Mouse (Mus musculus) layer of hippocampus, adult 9-11 months (tissue): ENCODE results near the gene Adcy4.

Experiments
- DNase-seq: peaks from one replicate; pipeline ENCODE4 v3.0.0; 2022

Adcy4 gene

GRCm38 (mm10) chr14:55747051-55747847, 36.6 kb downstream of the Adcy4 start:
- no peak for DNase-seq

- DNase-seq, result no peak
Observed at GRCm38 (mm10) chr14:55745861-55746237, 38.0 kb downstream of the Adcy4 start.

GRCm38 (mm10) chr14:55745180-55745860, 38.6 kb downstream of the Adcy4 start, which contains the start of the genes Dhrs1 and Nop9:
Gene Dhrs1 (minus strand): TSS chr14:55745690.
Gene Nop9 (plus strand): TSS chr14:55745693.
- peak; percentile 85 for DNase-seq

GRCm38 (mm10) chr14:55743711-55744110, 40.2 kb downstream of the Adcy4 start:
- peak; percentile 79 for DNase-seq

GRCm38 (mm10) chr14:55737086-55737687, 46.7 kb downstream of the Adcy4 start:
- no peak for DNase-seq

- no peak for DNase-seq
Observed at GRCm38 (mm10) chr14:55735758-55736157, 48.1 kb downstream of the Adcy4 start.

GRCm38 (mm10) chr14:55735334-55735733, 48.6 kb downstream of the Adcy4 start:
- DNase-seq, result no peak

- no peak for DNase-seq
Observed at GRCm38 (mm10) chr14:55734869-55735268, 49.0 kb downstream of the Adcy4 start.

GRCm38 (mm10) chr14:55733889-55734288, 50.0 kb downstream of the Adcy4 start:
- DNase-seq, result no peak

GRCm38 (mm10) chr14:55730531-55731032, 53.3 kb downstream of the Adcy4 start:
- DNase-seq, result peak; percentile 55

GRCm38 (mm10) chr14:55730116-55730515, 53.8 kb downstream of the Adcy4 start:
- DNase-seq, result no peak

GRCm38 (mm10) chr14:55727889-55728685, 55.8 kb downstream of the Adcy4 start:
- no peak for DNase-seq

- no peak for DNase-seq
Observed at GRCm38 (mm10) chr14:55726261-55726660, 57.6 kb downstream of the Adcy4 start.

- DNase-seq, result no peak
Observed at GRCm38 (mm10) chr14:55724411-55724871, 59.5 kb downstream of the Adcy4 start.

GRCm38 (mm10) chr14:55723433-55723832, 60.5 kb downstream of the Adcy4 start:
- DNase-seq, result no peak

GRCm38 (mm10) chr14:55722438-55722945, 61.4 kb downstream of the Adcy4 start:
- no peak for DNase-seq

GRCm38 (mm10) chr14:55721700-55722437, 62.0 kb downstream of the Adcy4 start, which contains the start of gene Rabggta:
Gene Rabggta (minus strand): TSS chr14:55722263.
- DNase-seq, result peak; percentile 94

- no peak for DNase-seq
Observed at GRCm38 (mm10) chr14:55721076-55721475, 62.8 kb downstream of the Adcy4 start.

GRCm38 (mm10) chr14:55720666-55721065, 63.2 kb downstream of the Adcy4 start:
- DNase-seq, result no peak

GRCm38 (mm10) chr14:55719737-55720136, 64.2 kb downstream of the Adcy4 start:
- no peak for DNase-seq
